Mouse (Mus musculus): ENCODE results near the gene Pde10a. TPM values are rescaled to one million over a fixed set of nuclear protein-coding genes. Genes with fewer than 3 reads are reported as not detected.
"Not testable (repeated sequence)": the region's sequence is repeated elsewhere in the genome, so short reads cannot be mapped to it uniquely, and the experiment has no call there.

Pde10a gene
- polyA plus RNA-seq, 1 experiment from 2014 or later: 4.4 TPM

DNA sequence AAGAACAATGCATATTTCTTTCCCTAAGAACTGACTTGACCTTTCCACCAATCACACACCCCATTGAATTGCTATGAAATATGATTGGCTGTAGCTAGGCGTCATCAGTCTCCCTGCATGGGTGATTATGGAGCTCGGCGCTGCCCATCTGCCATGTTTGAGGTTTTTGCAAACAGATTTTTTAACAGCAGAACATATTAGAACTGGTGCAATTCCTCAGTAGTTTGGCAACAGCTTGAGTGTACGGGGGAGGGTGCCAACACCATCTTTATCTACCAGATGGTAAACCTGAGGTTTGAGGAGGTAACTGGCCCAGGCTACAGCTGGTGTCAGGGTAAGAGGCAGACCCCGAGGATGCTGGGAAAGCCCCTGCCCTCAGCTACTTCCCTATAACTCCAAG, 177.3 kb downstream of the Pde10a start:
- Histone ChIP-seq H3K27me3 (no peaks in the 10 kb centered on the region; the same call in 1 of the 2 replicates), H3K9ac (replicated peaks) (no peak overlapping the region), H3K4me2 (no peak overlapping the region), H3K4me3 (replicated peaks) (no peak overlapping the region), H3K36me3 (no peaks in the 10 kb centered on the region), H3K9me3 (no peaks in the 10 kb centered on the region; the same call in 1 of the 2 replicates), H3K4me1 (replicated peaks) (peaks cover 9% of the 10 kb centered on the region; the same call in 1 of the 2 replicates), H3K27ac (no peak overlapping the region)
- ATAC-seq (ENCODE audit: insufficient number of reproducible peaks, insufficient read depth, low FRiP score, low TSS enrichment, low read depth): no peak
- 88% methylated on average over 5 of the region's 5 CpGs for WGBS

DNA sequence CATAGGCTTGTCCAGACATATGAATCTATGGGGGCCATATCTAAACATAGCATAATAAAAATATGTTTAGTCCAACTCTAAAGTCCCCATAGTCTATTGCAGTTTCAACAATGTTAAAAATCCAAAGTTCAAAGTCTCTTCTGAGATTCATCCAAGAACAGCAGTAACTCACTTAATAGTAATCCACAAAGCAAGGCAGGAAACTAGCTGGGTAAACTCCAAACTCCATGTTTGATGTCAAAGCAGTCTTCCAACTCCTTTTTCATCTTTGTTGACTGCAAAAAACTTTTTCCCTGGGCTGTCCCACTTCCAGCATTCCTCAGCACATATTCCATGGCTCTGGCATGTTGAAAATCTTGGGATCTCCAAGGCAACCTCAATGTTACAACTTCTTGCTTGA, 182.8 kb downstream of the Pde10a start:
- Histone ChIP-seq H3K4me3 (replicated peaks) (no peak overlapping the region), H3K9me3 (no peaks in the 10 kb centered on the region), H3K27me3 (no peaks in the 10 kb centered on the region; the same call in 1 of the 2 replicates), H3K4me2 (no peak overlapping the region), H3K36me3 (no peaks in the 10 kb centered on the region), H3K9ac (replicated peaks) (no peak overlapping the region), H3K4me1 (replicated peaks) (peaks cover 5% of the 10 kb centered on the region; the same call in 1 of the 2 replicates), H3K27ac (no peak overlapping the region)
- ATAC-seq (ENCODE audit: insufficient number of reproducible peaks, insufficient read depth, low FRiP score, low TSS enrichment, low read depth): no peak

DNA sequence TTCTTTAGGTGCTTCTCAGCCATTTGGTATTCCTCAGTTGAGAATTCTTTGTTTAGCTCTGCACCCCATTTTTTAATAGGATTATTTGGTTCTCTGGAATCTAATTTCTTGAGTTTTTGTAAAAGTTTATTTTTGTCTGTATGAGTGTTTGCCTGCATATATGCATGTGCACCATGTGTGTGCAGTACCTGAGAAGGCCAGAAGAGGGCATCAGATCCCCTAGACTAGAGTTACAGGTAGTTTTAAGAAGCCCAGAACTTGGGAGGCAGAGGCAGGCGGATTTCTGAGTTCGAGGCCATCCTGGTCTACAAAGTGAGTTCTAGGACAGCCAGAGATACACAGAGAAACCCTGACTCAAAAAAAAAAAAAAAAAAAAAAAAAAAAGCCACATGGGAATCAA, 187.6 kb downstream of the Pde10a start:
- not testable (repeated sequence) for H3K27me3 ChIP-seq; H3K9me3 ChIP-seq; H3K36me3 ChIP-seq; ATAC-seq (ENCODE audit: insufficient number of reproducible peaks, insufficient read depth, low FRiP score, low TSS enrichment, low read depth); H3K27ac ChIP-seq; H3K4me2 ChIP-seq; H3K9ac ChIP-seq (replicated peaks); H3K4me1 ChIP-seq (replicated peaks); H3K4me3 ChIP-seq (replicated peaks)
- whole genome bisulfite sequencing: 92% methylated on average over 2 of the region's 2 CpGs

DNA sequence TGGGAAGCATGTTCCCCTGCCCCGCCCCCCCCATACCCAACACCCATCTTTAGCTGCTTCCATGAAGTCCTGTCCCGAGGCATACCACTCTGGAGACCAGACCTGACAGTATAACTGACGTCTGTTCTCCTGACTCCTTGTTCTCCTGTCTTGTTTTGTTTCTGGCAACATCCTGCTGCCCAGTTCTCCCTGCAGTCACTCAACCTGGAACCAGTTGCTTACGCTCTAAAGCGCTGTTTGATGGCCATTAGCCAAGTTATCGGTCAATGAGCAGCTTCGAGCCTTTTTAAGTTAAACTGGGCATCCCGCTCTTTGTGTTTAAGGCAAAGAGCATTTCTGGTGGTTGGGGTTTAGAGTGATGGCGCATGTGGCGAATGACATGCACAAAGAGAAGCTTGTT, 195.8 kb downstream of the Pde10a start:
- ATAC-seq (ENCODE audit: insufficient number of reproducible peaks, insufficient read depth, low FRiP score, low TSS enrichment, low read depth): no peak
- peaks cover 11% of the 10 kb centered on the region; the same call in 1 of the 2 replicates for H3K4me1 ChIP-seq (replicated peaks)
- no peaks in the 10 kb centered on the region for H3K9me3 ChIP-seq
- 47% methylated on average over 10 of the region's 10 CpGs for WGBS
- no peaks in the 10 kb centered on the region for H3K27me3 ChIP-seq
- H3K36me3 ChIP-seq: no peaks in the 10 kb centered on the region
- no peak overlapping the region for H3K9ac ChIP-seq (replicated peaks)
- H3K27ac ChIP-seq: peak overlapping the region; percentile 60; the same call in 1 of the 2 replicates
- H3K4me3 ChIP-seq (replicated peaks): no peak overlapping the region
- peak overlapping the region; percentile 32 for H3K4me2 ChIP-seq

DNA sequence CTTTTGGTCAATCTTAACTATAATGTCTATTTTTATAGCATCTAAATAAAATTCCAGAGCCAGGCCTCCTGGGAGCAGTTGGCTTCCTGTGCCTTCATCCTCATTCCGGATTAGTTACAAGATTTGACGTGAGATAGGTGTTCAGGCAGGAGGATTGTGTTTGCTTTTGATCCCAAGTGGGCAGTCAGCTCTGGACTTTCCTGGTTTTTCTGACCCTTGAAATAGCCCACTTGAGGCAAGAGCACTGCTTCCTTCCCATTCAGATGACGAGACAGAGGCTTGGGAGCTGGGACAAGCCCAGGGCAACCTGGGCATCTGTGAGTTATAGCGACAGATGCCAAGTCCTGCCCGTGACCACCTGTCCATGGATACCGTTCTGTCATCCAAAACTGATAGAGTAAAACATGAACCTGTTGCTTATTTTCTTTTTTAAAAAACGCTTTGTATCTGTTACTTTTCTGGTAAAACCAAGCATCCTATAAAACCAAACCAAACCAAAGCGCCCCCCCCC, 199.3 kb downstream of the Pde10a start:
- 79% methylated on average over 8 of the region's 8 CpGs for WGBS
- Histone ChIP-seq H3K27me3 (no peaks in the 10 kb centered on the region), H3K9me3 (no peaks in the 10 kb centered on the region), H3K27ac (no peak overlapping the region), H3K4me3 (replicated peaks) (no peak overlapping the region), H3K4me1 (replicated peaks) (peaks cover 11% of the 10 kb centered on the region; the same call in 1 of the 2 replicates), H3K9ac (replicated peaks) (no peak overlapping the region), H3K36me3 (no peaks in the 10 kb centered on the region), H3K4me2 (no peak overlapping the region)
- ATAC-seq (ENCODE audit: insufficient number of reproducible peaks, insufficient read depth, low FRiP score, low TSS enrichment, low read depth): no peak

DNA sequence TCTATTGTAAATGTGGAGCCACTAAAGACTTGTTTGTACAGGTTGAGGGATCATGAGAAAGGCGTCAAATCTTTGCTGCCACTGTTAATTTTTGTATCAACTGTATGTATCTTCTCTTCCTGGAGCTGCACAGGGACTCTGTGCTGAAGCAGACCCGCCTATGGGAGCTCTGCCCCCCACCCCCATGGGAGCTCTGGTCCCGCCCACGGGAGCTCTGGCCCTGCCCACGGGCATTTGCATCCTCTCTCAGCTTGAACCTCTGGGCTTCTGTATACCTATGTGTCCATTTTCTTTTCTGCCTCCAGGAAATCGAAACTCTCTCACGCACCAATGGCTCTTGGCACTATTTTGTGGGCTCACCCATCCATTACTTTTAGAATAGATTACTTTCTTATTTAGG, 203.5 kb downstream of the Pde10a start:
- ATAC-seq (ENCODE audit: insufficient number of reproducible peaks, insufficient read depth, low FRiP score, low TSS enrichment, low read depth): no peak
- 54% methylated on average over 7 of the region's 7 CpGs for WGBS

DNA sequence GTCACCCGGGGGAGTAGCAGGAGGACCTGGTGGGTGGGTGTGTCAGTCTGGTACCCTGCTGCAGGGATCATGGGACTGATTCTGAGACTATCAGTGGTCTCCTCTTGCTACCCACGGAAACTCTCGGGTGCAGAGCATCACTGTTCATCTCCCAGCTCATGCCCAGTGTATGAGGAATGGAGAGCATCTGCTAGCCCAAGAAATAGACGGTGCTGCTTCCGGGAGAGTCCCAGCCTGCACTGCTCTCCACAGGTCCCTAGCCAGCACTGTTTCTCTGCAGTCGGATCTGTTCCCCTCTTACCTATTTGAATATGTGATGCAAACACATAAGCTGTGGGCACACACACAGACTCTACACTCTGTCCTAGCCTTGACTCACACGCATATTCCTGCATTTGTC, 204.6 kb downstream of the Pde10a start:
- Histone ChIP-seq H3K36me3 (no peaks in the 10 kb centered on the region), H3K9ac (replicated peaks) (no peak overlapping the region), H3K4me3 (replicated peaks) (no peak overlapping the region), H3K27ac (no peak overlapping the region), H3K27me3 (no peaks in the 10 kb centered on the region), H3K4me2 (no peak overlapping the region), H3K9me3 (no peaks in the 10 kb centered on the region), H3K4me1 (replicated peaks) (no peaks in the 10 kb centered on the region)
- ATAC-seq (ENCODE audit: insufficient number of reproducible peaks, insufficient read depth, low FRiP score, low TSS enrichment, low read depth): no peak
- 83% methylated on average over 7 of the region's 7 CpGs for WGBS

More for the DNA sequence above, 203.5 kb downstream of the Pde10a start:
- Histone ChIP-seq H3K27ac (no peak overlapping the region), H3K27me3 (no peaks in the 10 kb centered on the region), H3K9me3 (no peaks in the 10 kb centered on the region), H3K36me3 (no peaks in the 10 kb centered on the region), H3K4me2 (no peak overlapping the region), H3K9ac (replicated peaks) (no peak overlapping the region), H3K4me3 (replicated peaks) (no peak overlapping the region), H3K4me1 (replicated peaks) (no peaks in the 10 kb centered on the region)

DNA sequence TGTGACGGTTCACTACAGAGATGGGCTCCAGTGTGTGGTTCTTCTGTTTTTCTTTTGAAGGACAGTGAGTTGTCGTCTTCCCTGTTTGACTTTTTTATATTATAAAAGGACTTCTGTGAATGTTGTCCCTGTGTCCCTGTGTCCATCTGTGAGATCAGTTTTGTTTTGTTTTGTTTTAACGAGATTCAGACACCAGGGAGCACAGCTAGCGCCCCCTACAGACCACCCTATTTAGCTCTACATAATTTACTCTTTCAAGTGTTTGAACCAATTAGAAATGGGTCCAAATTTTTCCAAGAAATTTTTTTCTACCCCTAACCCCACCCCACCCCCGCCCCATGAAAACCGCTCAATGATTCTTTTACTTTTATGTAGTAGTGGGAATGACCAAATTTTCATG, 205.9 kb downstream of the Pde10a start:
- Histone ChIP-seq H3K9ac (replicated peaks) (no peak overlapping the region), H3K36me3 (no peaks in the 10 kb centered on the region), H3K4me2 (no peak overlapping the region), H3K27ac (no peak overlapping the region), H3K27me3 (no peaks in the 10 kb centered on the region), H3K4me1 (replicated peaks) (no peaks in the 10 kb centered on the region), H3K4me3 (replicated peaks) (no peak overlapping the region), H3K9me3 (no peaks in the 10 kb centered on the region)
- 63% methylated on average over 6 of the region's 6 CpGs for WGBS
- no peak for ATAC-seq (ENCODE audit: insufficient number of reproducible peaks, insufficient read depth, low FRiP score, low TSS enrichment, low read depth)

DNA sequence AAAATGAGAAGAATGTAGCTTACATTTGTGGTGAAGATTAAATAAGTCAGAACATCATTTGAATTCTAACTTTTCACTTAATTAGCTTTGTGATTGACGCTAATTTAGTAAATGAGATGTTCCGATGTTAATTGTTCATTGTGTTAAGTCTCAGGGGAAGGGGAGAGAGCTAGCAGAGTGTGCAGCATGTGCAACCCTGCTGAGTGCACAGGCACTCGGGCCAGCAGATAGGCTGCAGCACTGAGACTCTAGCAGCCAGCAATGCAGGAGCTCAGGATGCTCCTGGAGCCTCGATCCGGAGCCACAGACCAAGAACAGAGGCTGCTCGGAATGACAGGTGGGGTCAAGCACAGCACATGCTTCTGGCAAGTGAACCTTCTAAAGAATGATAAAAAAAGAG, 211.1 kb downstream of the Pde10a start:
- ATAC-seq (ENCODE audit: insufficient number of reproducible peaks, insufficient read depth, low FRiP score, low TSS enrichment, low read depth): no peak
- H3K4me1 ChIP-seq (replicated peaks): no peaks in the 10 kb centered on the region
- no peak overlapping the region for H3K9ac ChIP-seq (replicated peaks)
- no peak overlapping the region for H3K27ac ChIP-seq
- no peaks in the 10 kb centered on the region for H3K9me3 ChIP-seq
- WGBS: 76% methylated on average over 6 of the region's 6 CpGs
- no peaks in the 10 kb centered on the region for H3K36me3 ChIP-seq
- H3K4me3 ChIP-seq (replicated peaks): no peak overlapping the region
- H3K4me2 ChIP-seq: no peak overlapping the region
- no peaks in the 10 kb centered on the region for H3K27me3 ChIP-seq

DNA sequence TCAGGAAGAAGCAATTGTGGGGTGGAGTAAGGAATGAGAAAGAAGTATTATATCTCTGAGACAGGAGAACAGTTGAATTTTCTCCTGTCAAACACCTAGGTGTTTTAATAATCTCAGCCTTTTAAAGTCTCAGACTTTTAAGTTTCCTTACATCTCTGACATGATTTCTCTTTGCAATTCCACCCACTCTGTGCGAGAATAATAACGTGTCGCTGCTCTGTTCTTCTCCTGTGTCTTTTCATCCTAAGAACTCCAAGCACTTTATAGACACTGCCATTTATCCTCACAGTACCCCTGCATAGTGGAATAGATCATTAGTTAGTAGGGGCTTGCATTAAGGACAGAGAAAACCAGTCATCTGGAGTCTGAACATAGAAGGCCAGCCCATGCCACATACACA, 217.6 kb downstream of the Pde10a start:
- no peaks in the 10 kb centered on the region for H3K9me3 ChIP-seq

DNA sequence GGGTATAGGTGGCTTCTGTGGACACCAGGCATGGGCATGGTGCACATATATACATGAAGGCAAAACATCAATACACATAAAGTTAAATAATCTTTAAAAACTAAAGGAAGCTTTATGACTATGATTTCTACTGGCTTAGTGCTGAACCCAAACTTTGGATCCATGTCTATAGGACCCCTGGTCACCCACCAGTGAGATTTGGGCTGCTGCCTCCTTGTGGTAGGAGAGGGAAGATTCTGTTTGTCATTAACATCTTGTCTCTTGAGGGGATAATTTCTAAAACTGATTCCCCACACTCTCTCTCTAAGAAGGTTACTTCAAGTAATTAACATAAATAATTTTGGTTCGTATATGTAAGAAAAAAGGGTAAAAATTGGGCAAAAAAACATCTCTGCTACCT, 220.2 kb downstream of the Pde10a start:
- Histone ChIP-seq H3K4me1 (replicated peaks) (no peaks in the 10 kb centered on the region), H3K27me3 (peaks cover 9% of the 10 kb centered on the region; the same call in 1 of the 2 replicates), H3K36me3 (no peaks in the 10 kb centered on the region), H3K4me3 (replicated peaks) (no peak overlapping the region), H3K9ac (replicated peaks) (no peak overlapping the region), H3K27ac (no peak overlapping the region), H3K4me2 (no peak overlapping the region), H3K9me3 (no peaks in the 10 kb centered on the region)
- ATAC-seq (ENCODE audit: insufficient number of reproducible peaks, insufficient read depth, low FRiP score, low TSS enrichment, low read depth): no peak
- 61% methylated on average over 1 of the region's 1 CpGs for WGBS

More for the DNA sequence above, 217.6 kb downstream of the Pde10a start:
- Histone ChIP-seq H3K4me2 (no peak overlapping the region), H3K4me3 (replicated peaks) (no peak overlapping the region), H3K4me1 (replicated peaks) (no peaks in the 10 kb centered on the region), H3K9ac (replicated peaks) (no peak overlapping the region), H3K27ac (no peak overlapping the region), H3K27me3 (peaks cover 7% of the 10 kb centered on the region; the same call in 1 of the 2 replicates), H3K36me3 (no peaks in the 10 kb centered on the region)
- 90% methylated on average over 3 of the region's 3 CpGs for WGBS
- ATAC-seq (ENCODE audit: insufficient number of reproducible peaks, insufficient read depth, low FRiP score, low TSS enrichment, low read depth): no peak

DNA sequence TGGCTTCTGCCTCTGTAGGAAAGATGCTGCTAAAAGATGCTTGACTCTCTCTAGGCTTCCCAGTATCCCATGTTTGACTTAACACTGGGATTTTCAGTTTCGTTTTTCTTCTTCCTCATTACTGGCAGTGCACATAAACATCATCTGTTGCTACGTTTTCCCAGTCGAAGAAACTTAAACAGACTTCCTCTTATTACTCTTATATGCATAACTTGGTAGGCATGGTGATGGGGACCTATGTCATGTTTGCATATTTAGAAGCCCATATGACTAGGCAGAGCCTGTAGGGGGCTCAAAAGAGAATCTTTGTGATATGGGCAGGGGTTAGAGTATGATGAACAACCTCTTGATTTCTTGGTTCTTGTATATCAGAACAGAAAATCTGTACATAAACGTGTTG, 224.3 kb downstream of the Pde10a start:
- Histone ChIP-seq H3K36me3 (no peaks in the 10 kb centered on the region), H3K9me3 (no peaks in the 10 kb centered on the region), H3K27ac (no peak overlapping the region), H3K4me1 (replicated peaks) (no peaks in the 10 kb centered on the region), H3K4me2 (no peak overlapping the region), H3K9ac (replicated peaks) (no peak overlapping the region), H3K4me3 (replicated peaks) (no peak overlapping the region), H3K27me3 (0 out of 2 replicates have a peak, but pooled peaks cover 9% of the 10 kb centered on the region)
- no peak for ATAC-seq (ENCODE audit: insufficient number of reproducible peaks, insufficient read depth, low FRiP score, low TSS enrichment, low read depth)
- WGBS: 84% methylated on average over 4 of the region's 4 CpGs

Measured in limb, embryonic 12.5 days (tissue).